Mouse (Mus musculus): ENCODE data around the gene Fmod.

The Fmod gene

DNA sequence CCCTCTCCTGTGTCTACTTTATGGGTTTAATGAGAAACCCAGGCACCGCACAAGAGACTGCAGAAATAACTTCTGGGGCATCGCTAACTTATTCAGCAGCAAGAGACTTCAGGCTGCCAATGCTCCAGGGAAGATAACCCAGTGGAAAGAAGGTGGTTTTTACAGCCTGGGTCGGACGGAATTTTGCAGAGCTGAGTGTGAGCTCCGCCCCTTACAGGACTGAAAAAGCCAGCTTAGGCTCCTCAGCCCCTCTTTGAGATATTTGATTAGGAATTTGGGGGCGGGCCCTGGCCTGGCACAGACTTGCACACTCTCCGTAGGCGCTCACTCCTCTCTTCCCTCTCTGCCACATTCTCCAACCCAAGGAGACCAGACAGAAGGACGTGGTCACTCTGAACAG is at the start of gene Fmod:
Gene Fmod (plus strand): TSS at position 83 of the 400 bp plus-strand sequence.
- DNase-seq (ENCODE audit: low spot score), result no peak

DNA sequence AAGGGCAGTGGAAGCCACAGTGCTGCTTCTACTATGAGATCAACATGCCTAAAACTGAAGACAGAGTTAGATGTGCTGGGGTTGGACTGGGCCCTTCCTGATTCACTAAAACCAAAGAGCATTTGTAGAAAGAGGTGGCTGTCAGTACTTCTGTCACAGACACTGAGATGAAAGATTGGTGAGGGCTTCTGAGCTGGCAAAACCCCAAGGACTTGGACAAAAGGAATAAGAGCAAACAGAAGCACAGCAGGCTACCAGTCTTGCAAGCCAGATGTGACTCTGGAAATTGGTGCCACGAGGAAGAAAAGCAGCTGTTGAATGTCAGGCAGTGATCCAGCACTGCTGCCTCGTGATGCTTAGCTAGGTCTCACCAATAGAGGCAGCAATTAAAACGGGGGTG is 48.2 kb upstream of the Fmod start:
- no peak for DNase-seq (ENCODE audit: low spot score)

DNA sequence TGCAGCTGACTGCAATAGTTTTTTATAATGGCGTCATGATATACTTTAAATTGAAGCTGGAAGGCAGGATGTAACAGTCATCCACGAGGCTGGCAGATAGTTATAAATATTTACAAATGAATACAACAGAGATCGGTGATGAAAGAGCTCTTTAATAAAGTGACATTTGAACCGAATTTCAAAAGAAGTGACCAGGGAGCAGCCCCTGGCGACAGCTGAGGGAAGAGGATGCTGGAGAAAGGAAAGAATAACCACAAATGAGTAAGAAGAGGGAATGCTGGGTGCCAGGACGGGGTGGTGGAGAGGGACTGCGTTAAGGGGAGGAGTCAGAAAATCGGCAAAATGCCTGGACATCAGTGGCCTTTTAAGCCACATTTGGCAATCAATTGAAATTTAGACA is 45.8 kb upstream of the Fmod start:
- DNase-seq (ENCODE audit: low spot score), result no peak

DNA sequence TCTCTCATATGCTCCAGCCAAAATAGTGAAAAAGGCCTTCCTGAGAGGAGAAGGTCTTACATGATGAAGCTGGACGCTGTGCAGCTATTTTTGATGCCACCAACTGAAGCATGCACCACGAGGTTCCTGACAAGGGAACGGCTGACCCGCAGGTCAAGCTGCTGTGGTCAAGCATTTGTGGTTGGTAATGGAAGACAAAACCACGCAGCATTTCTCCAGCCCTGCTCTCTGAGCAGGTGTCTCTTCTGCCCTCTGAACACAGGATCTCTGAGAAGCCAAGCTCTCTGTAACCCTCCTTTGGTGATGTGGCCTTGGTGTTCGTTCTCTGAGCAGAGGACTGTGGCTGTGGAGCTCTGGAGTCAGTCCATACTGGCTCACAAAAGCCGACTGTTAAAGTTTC is 31.6 kb upstream of the Fmod start:
- DNase-seq (ENCODE audit: low spot score), result no peak

DNA sequence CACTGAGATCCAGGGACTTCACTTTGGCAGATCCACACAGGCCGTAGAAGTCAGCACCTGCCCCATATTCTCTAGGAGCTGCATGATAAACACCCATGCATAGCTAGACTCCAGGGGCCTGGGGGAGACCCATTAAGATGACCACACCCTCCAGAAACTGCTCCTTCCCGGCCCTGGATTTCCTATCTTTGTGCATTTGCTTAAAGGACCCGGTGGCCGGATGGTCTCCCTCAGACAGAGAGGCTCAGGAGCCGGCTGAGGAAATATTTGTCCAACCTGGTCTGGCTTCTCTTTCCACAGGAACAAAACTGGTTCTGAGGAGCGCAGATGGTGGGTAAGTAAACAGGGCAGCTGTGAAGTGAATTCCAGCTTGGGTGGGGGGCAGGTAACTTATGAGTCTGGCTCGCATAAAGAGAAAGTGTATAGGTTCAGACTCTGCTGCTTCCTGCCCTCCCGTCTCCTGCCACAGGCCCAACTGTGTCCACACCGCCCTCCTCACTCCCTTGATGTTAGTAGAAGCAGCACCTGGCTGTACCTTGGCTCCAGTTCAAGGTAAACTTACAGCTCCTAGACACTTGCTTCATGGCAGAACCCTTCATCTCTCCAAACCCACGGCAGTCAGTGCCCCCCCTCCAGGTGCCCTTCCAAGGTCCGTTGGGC is 30.8 kb upstream of the Fmod start:
- no peak for DNase-seq (ENCODE audit: low spot score)

DNA sequence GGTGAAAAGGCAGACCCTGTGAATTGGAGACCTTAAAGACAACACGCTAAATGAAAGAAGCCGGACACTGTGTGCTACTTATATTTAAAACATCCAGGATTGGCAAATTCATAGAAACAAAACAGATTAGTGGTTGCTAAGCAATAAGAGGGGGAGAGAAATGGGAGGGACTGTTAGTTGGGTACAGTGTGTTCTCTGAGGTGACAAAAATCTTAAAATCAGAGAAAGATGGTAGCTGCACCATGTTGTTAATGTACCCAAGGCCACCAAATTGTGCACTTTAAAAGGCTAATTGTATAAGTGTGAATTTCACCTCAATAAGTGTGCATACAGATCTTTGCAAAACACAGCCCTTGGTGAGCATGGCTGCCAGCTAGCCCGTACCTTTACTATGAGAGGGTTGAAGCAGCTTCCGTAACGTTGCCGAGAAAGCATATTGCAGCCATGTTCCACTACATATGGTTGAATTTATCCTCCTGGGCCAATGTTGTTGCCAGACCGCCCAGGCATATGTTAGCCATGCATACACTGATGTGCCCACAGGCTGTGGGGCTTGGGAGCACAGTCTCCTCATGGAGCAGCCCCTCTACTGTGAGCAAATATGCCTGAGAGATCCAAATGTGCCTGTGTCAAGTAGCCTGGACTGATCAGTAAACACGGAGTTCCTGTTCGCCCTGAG is 12.6 kb upstream of the Fmod start:
- DNase-seq (ENCODE audit: low spot score), result no peak

DNA sequence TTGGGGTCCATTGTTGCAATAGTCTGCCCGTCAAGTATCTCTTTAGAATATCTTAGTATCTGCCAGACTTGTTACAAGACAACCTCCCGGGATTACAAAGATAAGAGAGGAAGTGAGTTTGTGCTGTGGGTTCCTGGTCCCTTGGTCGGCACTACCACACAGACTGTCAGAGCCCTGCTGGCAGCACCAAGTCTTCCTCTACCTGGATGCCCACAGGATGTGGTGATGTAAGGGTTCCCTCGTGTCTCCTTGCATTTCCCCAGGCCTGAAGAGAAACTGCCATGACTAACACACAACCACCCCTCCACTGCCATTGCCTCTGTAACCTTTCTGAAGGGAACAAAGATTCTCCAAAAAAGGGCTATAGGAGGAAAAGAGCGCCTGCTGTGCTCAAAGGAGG is 11.1 kb upstream of the Fmod start:
- DNase-seq (ENCODE audit: low spot score), result no peak

DNA sequence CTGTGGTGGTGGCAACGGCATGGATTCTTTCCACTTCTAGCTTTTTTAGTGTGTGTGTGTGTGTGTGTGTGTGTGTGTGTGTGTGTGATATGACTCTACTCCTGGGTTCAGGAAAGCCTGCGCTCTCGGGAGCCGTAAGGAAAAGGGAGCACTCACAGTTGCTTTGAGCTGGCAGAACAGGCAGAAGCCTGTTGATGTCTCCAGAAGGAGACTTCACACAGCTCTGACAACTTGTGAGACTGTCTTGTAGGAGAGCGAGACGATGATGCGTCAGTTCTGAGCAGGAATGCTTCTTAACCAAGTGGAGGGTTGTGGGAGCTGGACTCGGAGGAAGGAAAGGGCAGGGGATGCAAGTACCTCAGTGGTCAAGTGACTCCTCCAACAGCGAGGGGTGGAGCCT is 10.3 kb upstream of the Fmod start:
- DNase-seq (ENCODE audit: low spot score), result no peak

DNA sequence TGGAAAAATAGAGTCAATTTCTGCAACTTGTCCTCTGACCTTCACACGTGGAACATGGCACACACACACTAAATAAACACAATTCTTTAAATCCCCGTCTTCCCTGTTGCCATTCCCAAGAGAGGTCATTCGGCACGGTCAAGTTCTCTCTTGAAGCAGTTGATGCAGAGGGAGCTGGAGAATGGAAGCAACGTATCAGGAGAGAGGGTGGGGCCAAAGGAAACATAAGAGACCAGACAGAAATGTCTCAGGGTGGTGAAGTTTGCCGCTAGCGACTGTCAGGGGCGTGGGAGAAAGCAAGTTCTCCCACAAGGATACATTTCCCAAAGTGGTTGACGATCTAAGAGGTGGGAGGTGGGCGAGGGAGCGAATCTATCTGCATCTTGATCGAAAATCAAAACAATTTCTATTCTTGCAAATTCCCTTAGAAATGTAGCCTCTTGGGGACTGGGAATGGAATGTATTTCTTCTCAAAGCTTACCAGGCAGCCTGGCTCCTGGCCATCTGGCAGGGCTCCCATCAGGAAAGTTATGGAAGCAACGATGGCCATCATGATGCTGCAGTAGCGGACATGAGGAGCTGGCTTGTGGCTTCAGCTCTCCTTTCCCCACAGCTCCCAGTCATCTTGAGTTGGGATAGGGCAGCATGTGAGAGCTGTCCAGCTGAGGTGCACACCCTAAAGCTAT is 8.8 kb upstream of the Fmod start:
- DNase-seq (ENCODE audit: low spot score), result no peak

DNA sequence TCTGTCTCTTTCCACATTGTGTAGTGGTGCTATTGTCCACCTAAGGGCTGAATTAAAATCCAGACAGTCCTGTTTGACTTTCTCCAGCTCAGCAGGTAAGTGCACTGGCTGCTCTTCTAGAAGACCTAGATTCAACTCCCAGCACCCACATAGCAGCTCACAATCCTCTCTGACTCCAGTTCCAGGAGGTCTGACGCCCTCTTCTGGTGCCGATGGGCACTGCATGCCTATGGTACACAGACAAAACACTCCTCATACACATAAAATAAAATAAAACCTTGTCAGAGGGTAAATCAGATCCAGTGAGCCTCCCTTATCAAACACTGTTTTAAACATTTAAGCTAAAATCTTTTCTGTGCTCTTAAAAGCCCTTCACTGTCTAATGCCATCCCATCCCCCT is 562 bp upstream of the Fmod start:
- DNase-seq (ENCODE audit: low spot score), result no peak

DNA sequence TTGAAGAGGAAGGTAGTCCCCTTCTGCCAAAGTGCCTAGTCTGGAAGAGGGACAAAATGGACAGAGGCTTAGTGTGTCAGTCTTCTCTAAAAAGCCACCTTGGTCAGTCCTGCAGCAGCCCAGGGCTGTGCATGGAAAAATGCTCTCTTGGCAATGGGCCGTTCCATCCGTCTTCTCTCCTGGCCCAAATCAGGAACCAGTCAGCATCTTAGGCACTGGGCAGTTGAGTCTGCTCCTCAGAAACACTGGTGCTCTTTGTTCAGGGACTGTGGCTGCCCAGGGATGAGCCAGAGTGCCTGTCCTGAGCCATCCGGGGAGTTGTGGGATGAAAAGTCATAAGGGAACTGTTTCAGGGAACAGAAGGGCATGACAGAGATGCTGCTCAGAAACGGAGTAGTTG is 1.3 kb downstream of the Fmod start:
- DNase-seq (ENCODE audit: low spot score), result no peak

DNA sequence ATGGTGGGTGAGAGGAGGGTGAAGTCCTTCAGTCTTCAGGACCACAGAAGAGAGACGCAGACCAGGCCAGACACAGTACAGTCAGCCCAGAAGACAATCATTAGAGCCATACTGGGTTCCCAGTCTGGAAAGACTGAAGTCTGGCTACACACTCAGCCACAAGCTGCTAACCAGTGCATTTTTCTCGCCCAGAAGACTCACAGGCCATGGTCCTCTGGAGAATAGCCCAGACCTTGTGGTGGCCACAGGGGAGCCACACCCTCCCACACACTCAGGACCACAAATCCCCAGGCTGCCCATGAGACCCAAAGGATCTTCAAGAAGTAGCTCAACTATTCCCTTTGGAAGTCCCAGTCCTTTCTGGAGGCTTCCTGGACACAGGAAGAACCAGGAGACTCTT is 2.3 kb downstream of the Fmod start:
- DNase-seq (ENCODE audit: low spot score), result no peak

DNA sequence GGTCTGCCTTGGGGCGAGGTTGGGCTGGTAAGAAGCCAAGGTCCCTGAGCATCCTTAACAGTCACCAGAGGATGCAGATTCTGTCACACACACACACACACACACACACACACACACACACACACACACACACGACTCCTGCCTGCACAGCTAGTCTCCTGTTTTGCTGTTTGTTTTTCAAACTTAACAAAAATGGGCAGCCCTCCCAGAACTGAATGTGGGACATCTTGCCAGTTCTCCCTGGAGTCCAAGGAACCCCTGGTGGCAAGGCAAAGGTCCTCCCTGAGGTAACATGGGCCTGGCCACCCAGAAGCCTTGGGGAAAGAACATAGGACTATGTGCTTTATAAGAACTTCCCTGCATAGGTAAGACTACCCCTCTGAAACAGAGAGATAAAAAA is 4.8 kb downstream of the Fmod start:
- DNase-seq (ENCODE audit: low spot score), result no peak

DNA sequence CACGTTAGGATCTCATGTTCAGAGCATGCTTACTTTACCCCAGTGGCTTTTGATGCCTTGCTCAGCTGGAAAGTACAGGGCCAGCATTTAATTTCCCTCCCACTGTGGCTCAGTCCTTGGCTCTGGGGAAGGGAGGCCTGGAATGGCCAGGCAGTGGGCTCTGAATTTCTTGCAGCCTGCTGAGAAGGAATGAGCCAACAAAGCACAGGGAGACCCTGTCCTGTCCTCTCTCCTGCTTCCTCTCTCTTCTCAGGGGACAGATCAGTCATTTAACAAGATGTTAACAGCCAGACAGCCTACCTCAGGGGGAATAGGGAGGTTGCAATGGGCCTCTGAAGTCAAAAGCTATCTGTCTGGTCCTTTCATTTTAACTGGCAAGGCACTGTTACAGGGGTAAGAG is 5.3 kb downstream of the Fmod start:
- no peak for DNase-seq (ENCODE audit: low spot score)

DNA sequence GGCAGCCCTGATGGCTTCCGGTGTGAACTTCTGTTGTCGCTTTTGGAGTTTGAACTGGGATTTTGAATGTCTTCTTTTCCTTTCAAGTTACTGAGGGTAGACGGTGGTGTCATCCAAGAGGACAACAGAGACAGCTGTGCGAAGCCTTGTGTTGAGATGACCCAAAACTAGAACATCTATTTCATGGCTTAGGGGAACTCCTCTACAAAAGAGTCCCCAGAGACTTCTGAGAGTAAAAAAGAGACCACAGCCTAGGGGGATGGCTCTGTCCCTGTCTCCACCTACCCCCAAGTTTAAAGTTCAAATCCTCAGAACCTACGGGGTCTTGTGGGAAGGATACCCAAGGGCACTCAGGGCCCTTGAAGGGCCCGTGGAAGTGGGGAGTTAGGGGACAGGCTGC is 7.8 kb downstream of the Fmod start:
- no peak for DNase-seq (ENCODE audit: low spot score)

DNA sequence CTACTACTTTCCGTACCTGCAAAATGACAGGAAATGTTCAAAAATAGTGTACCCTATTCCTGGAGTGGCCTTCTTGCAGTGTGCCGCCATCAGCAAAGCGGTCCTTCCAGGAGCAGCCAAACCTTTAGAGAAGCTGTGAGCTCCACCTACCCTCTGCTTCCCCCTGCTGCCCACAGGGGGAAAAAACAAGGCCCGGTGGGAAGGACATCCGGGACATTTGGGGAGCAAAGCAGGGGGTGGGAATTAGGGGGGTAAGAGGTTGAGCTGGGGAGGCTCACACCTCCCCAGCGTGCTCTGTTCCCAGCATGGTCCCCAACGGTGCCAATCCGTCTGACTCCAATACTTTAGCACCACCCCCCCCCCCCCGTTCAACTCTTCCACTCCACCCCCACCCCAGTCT is 8.9 kb downstream of the Fmod start:
- peak; percentile 60 for DNase-seq (ENCODE audit: low spot score)

DNA sequence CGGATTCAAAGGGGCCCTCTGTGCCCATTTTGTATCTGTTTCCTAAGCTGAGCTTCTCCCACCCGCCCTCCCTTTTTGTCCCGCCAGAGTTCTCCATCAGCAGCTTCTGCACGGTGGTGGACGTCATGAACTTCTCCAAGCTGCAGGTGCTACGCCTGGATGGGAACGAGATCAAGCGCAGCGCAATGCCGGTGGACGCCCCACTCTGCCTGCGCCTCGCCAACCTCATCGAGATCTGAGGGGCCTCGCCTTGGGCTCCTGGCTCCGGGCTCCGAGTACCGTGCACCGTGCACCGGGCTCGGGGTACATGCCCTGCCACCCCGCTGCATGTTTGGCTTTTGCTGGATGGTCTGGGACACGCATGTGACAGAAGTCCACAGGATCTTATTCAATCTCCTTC is 9.3 kb downstream of the Fmod start:
- DNase-seq (ENCODE audit: low spot score), result no peak

DNA sequence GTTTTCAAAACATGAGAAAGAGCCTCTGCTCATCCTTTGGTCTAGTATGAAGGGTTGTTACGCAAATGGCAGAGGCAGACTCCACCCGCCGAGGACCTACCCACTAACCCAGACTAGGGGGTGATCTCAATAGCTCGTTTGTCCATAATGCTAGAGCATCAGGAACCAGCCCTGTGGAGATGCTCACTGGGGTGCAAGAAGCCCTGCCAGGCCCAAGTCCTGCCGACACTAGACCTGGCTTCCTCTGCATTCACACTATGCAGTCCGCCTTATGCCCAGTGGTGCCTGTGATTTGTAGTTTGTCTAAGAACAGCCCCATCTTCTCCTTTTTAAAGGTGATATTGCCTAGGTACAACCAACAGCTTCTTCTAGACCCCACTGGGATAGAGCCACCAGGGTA is 10.4 kb downstream of the Fmod start:
- DNase-seq (ENCODE audit: low spot score), result no peak

DNA sequence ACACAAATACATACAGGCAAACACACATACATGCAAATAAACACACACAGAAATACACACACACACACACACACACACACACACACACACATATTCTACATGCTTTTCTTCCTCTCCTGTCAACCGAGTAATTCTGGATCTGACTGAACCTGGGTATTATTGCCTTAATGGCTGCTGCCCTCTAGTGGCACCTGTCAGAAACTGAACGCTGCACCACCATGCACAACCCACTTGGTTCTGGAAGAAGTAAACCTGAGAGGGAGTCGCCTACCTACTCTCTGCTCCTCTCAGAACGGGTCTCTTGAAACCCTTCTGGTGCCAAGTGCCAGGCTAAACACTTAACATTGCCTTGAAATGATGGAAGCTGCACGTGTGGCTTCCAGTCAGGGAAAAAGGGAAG is 11.7 kb downstream of the Fmod start:
- peak; percentile 44 for DNase-seq (ENCODE audit: low spot score)

DNA sequence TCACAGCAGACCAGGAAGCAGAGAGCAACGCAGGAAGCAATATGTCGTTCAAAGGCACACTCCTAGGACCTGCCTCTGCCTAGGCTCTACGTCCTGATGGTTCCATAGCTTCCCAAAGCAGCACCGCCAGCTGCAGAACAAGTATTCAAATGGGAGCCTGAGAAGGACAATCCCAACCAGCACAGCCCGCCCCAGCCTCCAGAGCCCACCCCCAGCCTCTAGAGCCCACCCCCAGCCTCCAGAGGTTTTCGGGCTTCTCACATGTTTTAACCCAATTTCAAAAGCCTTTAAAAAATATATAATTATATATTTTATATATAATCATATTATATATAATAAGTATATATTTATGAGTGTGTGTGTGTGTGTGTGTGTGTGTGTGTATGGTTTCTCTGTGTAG is 12.5 kb downstream of the Fmod start:
- DNase-seq (ENCODE audit: low spot score), result no peak

DNA sequence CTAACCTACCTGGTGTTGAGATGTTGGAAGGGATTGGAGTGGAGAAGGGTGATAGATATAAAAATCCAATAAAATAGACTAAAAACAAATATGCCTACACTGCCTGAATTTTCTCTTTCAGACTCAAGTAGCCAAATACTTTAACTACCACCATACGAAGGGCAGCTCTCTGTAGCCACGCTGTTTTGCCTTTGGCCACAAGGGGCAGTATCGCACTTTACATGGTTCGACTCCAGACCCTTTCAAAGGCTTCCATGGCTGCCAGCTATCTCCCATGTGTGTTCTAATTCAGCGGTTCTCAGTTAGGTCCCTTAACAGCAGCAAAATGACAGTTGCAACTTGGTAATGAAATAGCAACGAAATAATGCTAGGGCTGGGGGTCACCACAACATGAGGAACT is 16.2 kb downstream of the Fmod start:
- peak; percentile 77 for DNase-seq (ENCODE audit: low spot score)

DNA sequence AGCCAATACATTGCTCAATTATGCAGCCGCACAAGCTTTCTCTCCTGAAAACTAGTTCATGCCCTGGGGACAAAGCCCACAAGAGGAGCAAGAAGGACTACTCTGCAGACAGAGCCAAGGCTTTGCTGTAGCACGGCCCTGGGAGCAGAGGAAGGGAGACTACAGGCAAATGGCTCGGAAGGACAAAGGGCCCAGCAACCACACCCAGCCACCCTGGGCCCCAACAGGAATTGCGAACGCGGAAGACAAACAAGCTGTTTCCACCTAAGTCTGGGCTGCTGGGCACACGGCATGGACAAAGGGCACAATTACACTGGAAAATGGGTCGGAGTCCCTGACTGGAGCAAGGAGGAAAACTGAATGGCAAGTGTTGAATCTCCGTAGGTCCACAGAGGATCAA is 18.0 kb downstream of the Fmod start:
- DNase-seq (ENCODE audit: low spot score), result no peak

DNA sequence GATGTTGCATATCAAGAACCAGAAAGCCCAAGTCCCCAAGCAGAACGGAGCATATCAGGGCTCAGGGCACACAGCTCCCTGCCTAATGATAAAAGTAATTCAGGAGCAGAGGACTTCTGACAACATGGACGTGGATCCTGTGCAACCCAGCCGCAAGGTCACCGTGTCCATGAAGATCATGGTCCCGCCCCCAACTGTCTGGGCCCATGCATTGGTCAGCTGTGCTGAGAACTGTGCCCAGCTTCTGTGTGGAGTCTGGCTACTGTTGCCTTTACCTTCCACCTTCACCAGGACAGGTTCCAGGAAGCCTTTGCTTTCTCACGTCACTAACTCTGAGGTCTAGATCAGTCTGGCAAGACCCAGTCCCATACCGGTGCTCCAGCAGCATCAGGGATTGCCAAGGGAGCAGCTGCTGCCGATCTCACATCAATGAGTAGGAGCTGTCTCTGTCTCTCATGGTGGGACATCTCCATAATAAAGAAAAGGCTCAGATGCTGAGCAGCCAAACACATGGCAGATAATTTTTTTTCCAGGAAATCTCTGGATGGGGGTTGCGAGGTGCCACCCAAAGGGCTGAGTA is 18.7 kb downstream of the Fmod start:
- DNase-seq (ENCODE audit: low spot score), result no peak
